Mouse (Mus musculus) urinary bladder, adult 2 months (tissue): Measurements from ENCODE around the gene Dctn3. TPM values are rescaled to one million over a fixed set of nuclear protein-coding genes. Genes with fewer than 3 reads are reported as not detected.
"Not testable (repeated sequence)": the region's sequence is repeated elsewhere in the genome, so short reads cannot be mapped to it uniquely, and the experiment has no call there.

Source experiments
- DNase-seq: peaks from one replicate; pipeline ENCODE4 v3.0.0; 2022; ENCODE audit warnings: low spot score
- polyA plus RNA-seq: library from polyadenylated mRNA; depleted of rRNA; stranded (reverse); fragments of >200 nt; gene quantifications from 2 replicates; pipeline ENCODE4 v1.2.3, GENCODE M21; 2012; rRNA removed

Dctn3 gene
- polyA plus RNA-seq, result 68.8 and 98.7 TPM in 2 replicates

GRCm38 (mm10) chr4:41722918-41723351 is at the start of gene Dctn3:
TSS of gene Dctn3 (minus strand) at chr4:41723170.
- peak; percentile 68 for DNase-seq

GRCm38 (mm10) chr4:41767301-41767700 is 44.3 kb upstream of the Dctn3 start:
- not testable (repeated sequence) for DNase-seq

GRCm38 (mm10) chr4:41763176-41763575 is 40.2 kb upstream of the Dctn3 start:
- DNase-seq, result not testable (repeated sequence)

GRCm38 (mm10) chr4:41762688-41763114 is 39.7 kb upstream of the Dctn3 start:
- DNase-seq, result not testable (repeated sequence)

- no peak for DNase-seq
These were observed 39.2 kb upstream of the Dctn3 start for GRCm38 (mm10) chr4:41762099-41762687.

- DNase-seq, result no peak
These were observed 38.7 kb upstream of the Dctn3 start for GRCm38 (mm10) chr4:41761680-41762079.

- DNase-seq, result no peak
These were observed 37.9 kb upstream of the Dctn3 start for GRCm38 (mm10) chr4:41760911-41761310.

- DNase-seq, result peak; percentile 71
These were observed 37.3 kb upstream of the Dctn3 start for GRCm38 (mm10) chr4:41760288-41760721.

GRCm38 (mm10) chr4:41759656-41760287 is 36.8 kb upstream of the Dctn3 start:
- DNase-seq, result no peak

- DNase-seq, result no peak
These were observed 36.2 kb upstream of the Dctn3 start for GRCm38 (mm10) chr4:41759206-41759605.

- no peak for DNase-seq
These were observed 35.7 kb upstream of the Dctn3 start for GRCm38 (mm10) chr4:41758701-41759100.

- DNase-seq, result no peak
These were observed 35.1 kb upstream of the Dctn3 start for GRCm38 (mm10) chr4:41758021-41758420.

- DNase-seq, result no peak
These were observed 34.4 kb upstream of the Dctn3 start for GRCm38 (mm10) chr4:41757321-41757720.

GRCm38 (mm10) chr4:41756440-41756839 is 33.5 kb upstream of the Dctn3 start:
- DNase-seq, result no peak

- DNase-seq, result peak; percentile 85
These were observed 32.7 kb upstream of the Dctn3 start, which contains the start of gene Sigmar1 for GRCm38 (mm10) chr4:41755338-41756305. TSS of gene Sigmar1 (minus strand) at chr4:41756157.

- no peak for DNase-seq
These were observed 31.9 kb upstream of the Dctn3 start, which contains the start of gene Galt for GRCm38 (mm10) chr4:41754797-41755337. TSS of gene Galt (plus strand) at chr4:41755228.

GRCm38 (mm10) chr4:41745021-41745420 is 22.1 kb upstream of the Dctn3 start:
- DNase-seq, result no peak

GRCm38 (mm10) chr4:41744131-41744530 is 21.2 kb upstream of the Dctn3 start:
- DNase-seq, result no peak

- DNase-seq, result peak; percentile 88
These were observed 18.2 kb upstream of the Dctn3 start for GRCm38 (mm10) chr4:41741158-41741560.

GRCm38 (mm10) chr4:41740380-41741157 is 17.6 kb upstream of the Dctn3 start:
- no peak for DNase-seq

- DNase-seq, result no peak
These were observed 16.3 kb upstream of the Dctn3 start for GRCm38 (mm10) chr4:41739260-41739659.
